9 mouse cellular contexts compared by ENCODE assay signal in the genomic region with DNA sequence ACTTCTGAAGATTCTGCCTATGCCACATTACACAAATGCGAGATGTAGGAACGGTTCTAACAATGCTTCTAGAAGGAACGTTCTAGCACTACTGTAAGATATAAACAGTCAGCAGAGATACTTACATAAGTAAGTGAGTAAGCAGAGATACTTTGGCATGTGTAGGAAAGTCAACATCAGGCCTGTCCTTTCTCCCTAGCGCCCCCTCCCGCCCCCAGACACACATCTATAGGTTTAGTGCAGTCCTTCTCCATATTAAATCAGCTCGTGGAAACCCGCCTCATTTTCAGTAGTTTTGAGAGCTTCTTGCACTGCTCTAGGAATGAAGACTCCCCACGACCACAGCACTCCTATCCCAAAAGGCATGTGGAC. TPM values are rescaled to one million over a fixed set of nuclear protein-coding genes. Genes with fewer than 3 reads are reported as not detected.
DNase-seq lines count a peak whose midpoint lies in the region; ATAC-seq and TF ChIP-seq lines count a peak whose summit lies in the region.
"Had no signal": no experiment of that assay in that cellular context is flagged by ENCODE, and none has a peak within 500 bp of the region (broad histone marks: within the 10 kb centered on the region; RNA-seq: fewer than 3 reads in every experiment).

No protein-coding gene starts in this region.

- 17% methylated on average over 8 of the region's 8 CpGs for WGBS in lung, adult 2 months
- WGBS in bone marrow, adult 2 months: 13% methylated on average over 8 of the region's 8 CpGs
- WGBS in forebrain, embryonic 16.5 days: 20% methylated on average over 8 of the region's 8 CpGs
- WGBS in midbrain, embryonic 11.5 days: 15% methylated on average over 8 of the region's 8 CpGs

- TF ChIP-seq POLR2A in lung, adult 2 months (IDR thresholded peaks at IDR 0.05; ENCODE audit: borderline replicate concordance, extremely low read depth, low read depth, low read length): no peak
- TF ChIP-seq POLR2A in bone marrow, adult 2 months (IDR thresholded peaks at IDR 0.05; ENCODE audit: borderline replicate concordance, control insufficient read depth, low read depth, low read length): no peak

- no peak for ATAC-seq in forebrain, embryonic 16.5 days
- no peak for ATAC-seq in midbrain, embryonic 11.5 days (ENCODE audit: low FRiP score)

- peak overlapping the region; percentile 36 for H3K4me3 ChIP-seq in lung, adult 2 months (replicated peaks; ENCODE audit: extremely low read depth, low read depth, low read length)
- peak overlapping the region; percentile 66 for H3K4me3 ChIP-seq in bone marrow, adult 2 months (replicated peaks; ENCODE audit: control insufficient read depth, low read depth, low read length)
- H3K4me3 ChIP-seq in forebrain, embryonic 16.5 days (replicated peaks; ENCODE audit: low read length): peak overlapping the region; percentile 61
- peak overlapping the region; percentile 36 for H3K4me3 ChIP-seq in midbrain, embryonic 11.5 days (ENCODE audit: low read depth, low read length)

- DNase-seq in lung, adult 2 months: no peak
- DNase-seq in lung, adult 18-20 months: no peak
- DNase-seq in left cerebral cortex, postnatal 25 days (ENCODE audit: low spot score in 2 of 2): peak; percentile 36 to 71
- no peak for DNase-seq in midbrain, embryonic 11.5 days (ENCODE audit: low spot score, missing footprints)
- DNase-seq in spleen, postnatal 4 days (ENCODE audit: low spot score in 2 of 2): peak; percentile 84 to 92
- DNase-seq in gastrocnemius, postnatal 36 days: no peak

- H3K27ac ChIP-seq in bone marrow, adult 2 months (ENCODE audit: control insufficient read depth, insufficient read depth, low read depth, low read length, poor library complexity): peak overlapping the region; percentile 56
- H3K27ac ChIP-seq in forebrain, embryonic 16.5 days (ENCODE audit: low read length): no peak overlapping the region
- no peak overlapping the region for H3K27ac ChIP-seq in midbrain, embryonic 11.5 days (ENCODE audit: low read depth, low read length)

- H3K4me1 ChIP-seq in lung, adult 2 months (ENCODE audit: control insufficient read depth, insufficient read depth, low read length): peaks cover 4% of the 10 kb centered on the region; the same call in 1 of the 2 replicates
- H3K4me1 ChIP-seq in bone marrow, adult 2 months (ENCODE audit: control insufficient read depth, insufficient read depth, low read length): no peaks in the 10 kb centered on the region; the same call in 1 of the 2 replicates
- peaks cover 8% of the 10 kb centered on the region for H3K4me1 ChIP-seq in forebrain, embryonic 16.5 days (replicated peaks; ENCODE audit: control insufficient read depth, insufficient read depth, low read length)
- H3K4me1 ChIP-seq in midbrain, embryonic 11.5 days (ENCODE audit: control insufficient read depth, insufficient read depth, low read length): peaks cover 2% of the 10 kb centered on the region

- peak overlapping the region; percentile 69 for H3K9ac ChIP-seq in forebrain, embryonic 16.5 days (replicated peaks; ENCODE audit: low read depth, low read length)
- H3K9ac ChIP-seq in midbrain, embryonic 11.5 days (ENCODE audit: low read length): peak overlapping the region; percentile 61; the same call in 1 of the 2 replicates

- TF ChIP-seq CTCF in lung, adult 2 months (IDR thresholded peaks at IDR 0.05; ENCODE audit: insufficient read depth, low read length): no peak
- TF ChIP-seq CTCF in bone marrow, adult 2 months (IDR thresholded peaks at IDR 0.05; ENCODE audit: control insufficient read depth, insufficient read depth, low read length): 0 out of 2 replicates have a peak, but pooled peaks have one; percentile 14

- no peaks in the 10 kb centered on the region for H3K9me3 ChIP-seq in forebrain, embryonic 16.5 days (ENCODE audit: control insufficient read depth, low read length)
- no peaks in the 10 kb centered on the region for H3K9me3 ChIP-seq in midbrain, embryonic 11.5 days (ENCODE audit: control insufficient read depth, low read length)

- H3K36me3 ChIP-seq in forebrain, embryonic 16.5 days (ENCODE audit: control insufficient read depth, insufficient read depth): no peaks in the 10 kb centered on the region
- H3K36me3 ChIP-seq in midbrain, embryonic 11.5 days (ENCODE audit: control insufficient read depth, insufficient read depth, low read length): no peaks in the 10 kb centered on the region

- H3K27me3 ChIP-seq in forebrain, embryonic 16.5 days (replicated peaks; ENCODE audit: control insufficient read depth, insufficient read depth, low read length): no peaks in the 10 kb centered on the region
- no peaks in the 10 kb centered on the region; the same call in 1 of the 2 replicates for H3K27me3 ChIP-seq in midbrain, embryonic 11.5 days (ENCODE audit: control insufficient read depth, insufficient read depth, low read length)

- intact Hi-C loops in left cerebral cortex, postnatal 25 days (cut with DNase I): loop anchor here (5.0 kb wide), 1 partner anchor 225 kb away; no protein-coding TSS in a partner anchor
- intact Hi-C loops in gastrocnemius, postnatal 36 days (cut with DNase I): loop anchor here (5.0 kb wide), 1 partner anchor 160 kb away; no protein-coding TSS in a partner anchor

- H3K4me2 ChIP-seq in forebrain, embryonic 16.5 days (ENCODE audit: low read length): peak overlapping the region; percentile 60
- peak overlapping the region; percentile 68 for H3K4me2 ChIP-seq in midbrain, embryonic 11.5 days

RNA-seq across cellular contexts. Expression of a gene that starts 7.9 kb away (rescaled TPM):
- polyA plus RNA-seq in lung, adult 2 months (2012; rRNA removed): 1.1 and 1.8 TPM in 2 replicates
- 71.9 and 132 TPM in 2 replicates for polyA plus RNA-seq in bone marrow, adult 2 months (2011; ENCODE audit: insufficient read depth, insufficient read length, low replicate concordance, missing spikeins)
- 3.2 and 4.6 TPM in 2 replicates for polyA plus RNA-seq in forebrain, embryonic 16.5 days (2015; fragmentation: Nextera tagmentation; extraction: Ambion mirVana)
- 100 to 1,000 TPM; 102 to 120 TPM for total RNA-seq in left cerebral cortex, postnatal 25 days (2021)
- polyA plus RNA-seq in midbrain, embryonic 11.5 days (2014; fragmentation: Nextera tagmentation; extraction: Ambion mirVana): 18.3 and 26.8 TPM in 2 replicates
- total RNA-seq in gastrocnemius, postnatal 36 days (2021): 10 to 100 TPM; 28.9 to 35.3 TPM

RNA-seq across cellular contexts. Expression of a gene that starts 9.0 kb away (rescaled TPM):
- 33.2 and 40.7 TPM in 2 replicates for polyA plus RNA-seq in lung, adult 2 months (2012; rRNA removed)
- 20.8 and 28.9 TPM in 2 replicates for polyA plus RNA-seq in bone marrow, adult 2 months (2011; ENCODE audit: insufficient read depth, insufficient read length, low replicate concordance, missing spikeins)
- 23.1 and 24.7 TPM in 2 replicates for polyA plus RNA-seq in forebrain, embryonic 16.5 days (2015; fragmentation: Nextera tagmentation; extraction: Ambion mirVana)
- 10 to 100 TPM; 41.5 to 49.1 TPM for total RNA-seq in left cerebral cortex, postnatal 25 days (2021)
- 94.4 and 97.1 TPM in 2 replicates for polyA plus RNA-seq in midbrain, embryonic 11.5 days (2014; fragmentation: Nextera tagmentation; extraction: Ambion mirVana)
- total RNA-seq in gastrocnemius, postnatal 36 days (2021): 10 to 100 TPM; 26.9 to 33.5 TPM

RNA-seq across cellular contexts. Expression of a gene that starts 14.3 kb away (rescaled TPM):
- 5.1 and 5.6 TPM in 2 replicates for polyA plus RNA-seq in lung, adult 2 months (2012; rRNA removed)
- 25.3 and 31.8 TPM in 2 replicates for polyA plus RNA-seq in bone marrow, adult 2 months (2011; ENCODE audit: insufficient read depth, insufficient read length, low replicate concordance, missing spikeins)
- 8.4 and 8.9 TPM in 2 replicates for polyA plus RNA-seq in forebrain, embryonic 16.5 days (2015; fragmentation: Nextera tagmentation; extraction: Ambion mirVana)
- total RNA-seq in left cerebral cortex, postnatal 25 days (2021): 10 to 100 TPM; 25.6 to 30.9 TPM
- 5.0 and 5.4 TPM in 2 replicates for polyA plus RNA-seq in midbrain, embryonic 11.5 days (2014; fragmentation: Nextera tagmentation; extraction: Ambion mirVana)
- total RNA-seq in gastrocnemius, postnatal 36 days (2021): 1 to 10 TPM; 5.9 to 6.8 TPM

RNA-seq across cellular contexts. Expression of a gene that starts 16.4 kb away (rescaled TPM):
- 2.9 and 3.6 TPM in 2 replicates for polyA plus RNA-seq in lung, adult 2 months (2012; rRNA removed)
- 2.2 and 6.2 TPM in 2 replicates for polyA plus RNA-seq in bone marrow, adult 2 months (2011; ENCODE audit: insufficient read depth, insufficient read length, low replicate concordance, missing spikeins)
- 0.92 and 0.99 TPM in 2 replicates for polyA plus RNA-seq in forebrain, embryonic 16.5 days (2015; fragmentation: Nextera tagmentation; extraction: Ambion mirVana)
- total RNA-seq in left cerebral cortex, postnatal 25 days (2021): 1 to 10 TPM; 2.3 to 2.8 TPM
- polyA plus RNA-seq in midbrain, embryonic 11.5 days (2014; fragmentation: Nextera tagmentation; extraction: Ambion mirVana): 1.7 and 2.1 TPM in 2 replicates
- total RNA-seq in gastrocnemius, postnatal 36 days (2021): under 1 TPM; 0.10 to 0.30 TPM

RNA-seq across cellular contexts. Expression of a gene that starts 30.9 kb away (rescaled TPM):
- polyA plus RNA-seq in lung, adult 2 months (2012; rRNA removed): not detected in 2 replicates
- polyA plus RNA-seq in bone marrow, adult 2 months (2011; ENCODE audit: insufficient read depth, insufficient read length, low replicate concordance, missing spikeins): not detected in 2 replicates
- 2.0 TPM in 1 of 2 replicates, not detected in the other for polyA plus RNA-seq in forebrain, embryonic 16.5 days (2015; fragmentation: Nextera tagmentation; extraction: Ambion mirVana)
- not detected for total RNA-seq in left cerebral cortex, postnatal 25 days (2021)
- 1.1 and 2.7 TPM in 2 replicates for polyA plus RNA-seq in midbrain, embryonic 11.5 days (2014; fragmentation: Nextera tagmentation; extraction: Ambion mirVana)
- total RNA-seq in gastrocnemius, postnatal 36 days (2021): not detected
- polyA plus RNA-seq: frontal cortex, adult 2 months had no signal

Comparison
In these comparisons a context has a peak if more than half of its experiments do, and no peak if none do; other contexts are left out.
1. DNase-seq: peak in left cerebral cortex, postnatal 25 days (2 of 2) and spleen, postnatal 4 days (2 of 2); none in lung, adult 2 months (single experiment), lung, adult 18-20 months (0 of 2), midbrain, embryonic 11.5 days (single experiment) and gastrocnemius, postnatal 36 days (0 of 2).
2. Peak in every context shown above with its lines, with median percentiles within 50 percentile points of each other: H3K4me3 ChIP-seq.